Mouse (Mus musculus): ENCODE measurements around the gene Crygb.

DNA sequence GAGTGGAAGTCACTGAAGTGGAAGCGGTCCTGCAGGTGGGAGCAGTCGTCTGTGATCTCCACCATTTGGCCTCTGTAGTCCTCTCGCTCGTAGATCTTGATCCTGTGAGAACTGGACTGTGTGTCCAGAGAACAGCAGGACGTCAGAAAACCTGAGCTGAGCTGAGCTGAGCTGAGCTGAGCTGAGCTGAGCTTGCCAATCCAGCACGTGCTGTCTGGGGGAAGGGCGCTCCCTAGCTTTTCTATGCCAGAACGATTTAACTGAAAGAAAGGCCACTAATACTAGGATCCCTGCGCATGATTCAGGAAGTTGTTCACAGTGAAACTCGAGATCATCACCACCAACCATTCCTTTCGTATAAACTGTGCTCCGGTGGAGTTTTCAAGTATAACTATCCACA is 33.3 kb downstream of the Crygb start:
- no peak for TF ChIP-seq CTCF (IDR thresholded peaks at IDR 0.05; ENCODE audit: low read depth)
- no peak for TF ChIP-seq EP300 (IDR thresholded peaks at IDR 0.05; ENCODE audit: low read depth)
